Mouse (Mus musculus): ENCODE data around the gene Tfr2. TPM values are rescaled to one million over a fixed set of nuclear protein-coding genes. Genes with fewer than 3 reads are reported as not detected.

The Tfr2 gene
- polyA plus RNA-seq, 3 experiments from 2014 or later: 1.3 to 1.9 TPM; not detected in 1

DNA sequence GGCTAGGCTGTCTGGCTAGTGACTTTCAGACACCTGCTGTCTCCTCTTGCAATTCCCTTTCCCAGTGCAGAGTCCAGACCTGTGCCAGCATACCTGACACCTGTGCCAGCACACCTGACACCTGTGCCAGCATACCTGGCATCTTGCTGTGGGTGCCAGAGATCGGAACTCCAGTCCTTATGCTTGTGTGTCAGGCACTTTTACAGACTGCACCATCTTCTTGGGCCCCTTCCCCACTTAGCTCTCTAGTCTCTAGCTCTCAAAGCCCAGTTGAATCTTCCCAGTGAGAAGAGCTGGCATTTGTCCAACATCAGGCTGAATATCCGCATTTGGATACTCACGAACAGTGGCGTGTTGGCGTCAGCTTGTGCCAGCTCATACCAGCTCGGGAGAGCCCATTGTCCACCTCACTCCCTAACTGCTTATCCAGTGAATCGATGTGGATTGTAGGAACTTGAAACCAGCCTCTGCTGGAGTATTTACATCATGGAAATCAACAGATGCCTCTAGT, 30.3 kb upstream of the Tfr2 start:
- ATAC-seq: no peak

DNA sequence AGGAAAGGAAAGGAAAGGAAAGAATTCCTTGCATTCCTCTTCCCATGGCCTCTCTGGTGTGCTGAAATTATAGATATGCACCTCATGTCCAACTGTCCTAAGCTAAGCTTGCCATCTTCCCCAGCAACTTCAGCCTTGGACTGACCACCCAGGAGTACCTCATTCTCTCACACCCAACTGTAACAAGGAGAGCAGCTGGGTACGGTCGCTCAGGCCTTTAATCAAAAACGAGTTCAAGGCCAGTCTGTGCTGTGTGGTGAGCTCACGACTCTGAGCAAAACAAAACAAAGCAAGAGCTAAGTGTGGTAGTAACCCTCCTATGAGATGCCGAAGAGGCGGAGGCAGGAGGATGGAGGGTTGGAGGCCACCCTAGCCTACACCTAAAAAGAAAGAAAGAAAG, 28.6 kb upstream of the Tfr2 start:
- ATAC-seq: no peak

DNA sequence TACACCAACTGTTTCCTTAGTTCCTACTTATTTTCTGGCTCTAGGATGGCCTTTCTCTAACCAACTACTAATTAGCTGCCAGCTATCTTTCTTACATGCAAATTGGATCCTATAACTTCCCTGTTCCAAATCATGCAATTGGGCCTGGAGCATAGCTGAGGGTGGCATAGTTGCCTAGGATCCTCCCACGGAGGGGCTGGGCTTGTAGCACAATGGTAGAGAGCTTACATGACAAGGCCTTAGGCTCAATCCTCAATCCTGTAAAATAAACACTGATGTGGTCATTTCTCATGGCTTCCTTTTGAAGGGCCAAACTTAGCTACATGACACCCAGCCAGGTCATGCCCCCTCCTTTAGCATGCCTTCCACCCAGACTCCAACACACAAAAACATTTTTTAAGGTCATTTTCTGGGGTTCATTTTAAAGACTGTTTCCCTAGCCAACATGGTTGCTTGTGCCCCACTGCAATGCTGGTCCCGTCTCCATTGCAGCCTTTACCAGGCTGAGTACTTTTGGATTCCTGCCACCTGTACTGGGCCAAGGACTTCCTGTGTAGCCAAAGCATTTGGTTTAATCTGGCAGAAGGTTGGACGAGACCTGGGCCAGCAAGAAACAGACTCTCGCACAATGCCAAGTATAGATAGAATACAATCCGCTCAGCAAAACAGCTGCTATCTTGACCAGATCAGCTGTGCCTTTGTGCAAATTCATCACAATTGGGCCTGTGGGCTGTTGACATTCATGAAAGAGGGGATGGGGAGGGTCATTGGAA, 27.7 kb upstream of the Tfr2 start:
- ATAC-seq: no peak

DNA sequence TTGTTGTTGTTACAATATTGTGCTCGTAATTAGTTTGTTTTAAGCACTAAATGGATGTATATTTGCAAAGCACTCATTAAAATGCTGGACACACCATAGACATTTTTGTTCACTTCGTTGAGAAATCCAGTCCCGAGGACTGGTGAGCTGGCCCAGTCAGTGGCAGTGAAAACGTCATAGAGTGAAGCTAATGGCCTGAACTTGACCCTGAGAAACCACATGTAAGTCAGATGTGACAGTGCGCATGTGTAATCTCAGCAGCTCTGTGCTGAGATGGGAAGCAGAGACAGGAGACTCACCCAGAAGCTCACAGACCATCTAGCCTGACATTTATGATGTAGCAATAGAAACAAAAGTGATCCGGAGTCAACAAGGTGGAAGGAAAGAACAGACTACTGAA, 24.7 kb upstream of the Tfr2 start:
- ATAC-seq: no peak

DNA sequence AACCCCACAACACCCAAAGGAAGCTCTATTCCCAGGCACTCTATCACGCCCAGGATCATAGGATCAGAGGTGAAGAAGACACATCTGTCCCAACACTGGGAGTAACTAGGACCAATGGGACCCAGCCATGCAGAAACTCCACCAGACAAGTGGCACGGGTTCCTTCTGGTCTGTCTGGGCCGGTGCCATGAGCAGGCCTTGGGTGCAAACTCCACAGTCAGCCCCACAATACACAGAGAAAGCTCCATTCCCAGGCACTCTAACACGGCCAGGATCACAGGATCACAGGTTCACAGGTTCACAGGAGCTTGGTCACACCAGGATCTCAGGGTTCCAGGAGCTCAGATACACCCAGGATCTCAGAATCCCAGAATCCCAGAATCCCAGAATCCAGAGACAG, 24.0 kb upstream of the Tfr2 start:
- ATAC-seq: no peak

DNA sequence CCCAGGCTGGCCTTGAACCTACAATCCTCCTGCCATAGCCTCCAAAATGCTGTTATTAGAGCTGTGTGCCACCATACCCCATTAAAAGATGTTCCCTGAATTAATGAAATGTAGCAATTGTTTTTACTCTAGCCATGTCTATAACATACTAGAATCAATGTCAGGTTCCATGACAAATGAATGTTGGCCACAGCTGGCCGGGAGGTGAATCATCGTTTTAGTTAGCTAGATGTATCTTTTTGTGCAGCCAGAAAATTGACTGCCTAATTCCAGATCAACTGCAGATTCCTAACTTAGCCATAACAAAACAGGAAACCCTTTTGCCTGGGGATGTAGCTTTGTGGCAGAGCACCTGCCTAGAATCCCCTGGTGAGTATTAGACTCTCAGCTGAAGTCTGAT, 19.8 kb upstream of the Tfr2 start:
- no peak for ATAC-seq

DNA sequence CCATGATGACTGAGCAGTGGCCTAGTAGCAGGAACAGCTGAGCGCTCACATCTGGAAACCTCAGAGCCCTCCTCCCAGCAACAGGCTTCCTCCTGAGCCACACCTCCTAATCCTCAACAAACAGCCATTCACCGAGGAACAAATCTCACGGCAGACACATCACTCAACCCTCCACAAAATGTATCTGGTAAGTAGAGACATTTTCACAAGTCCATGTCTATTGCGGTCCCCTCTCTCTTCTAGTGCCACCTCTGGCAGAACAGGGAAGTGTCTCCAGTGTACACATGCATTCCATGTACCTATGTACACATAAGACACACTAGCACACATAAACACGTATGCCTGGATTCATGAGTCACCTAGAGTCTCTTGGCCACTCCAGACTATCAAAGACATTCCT, 18.5 kb upstream of the Tfr2 start:
- no peak for ATAC-seq

DNA sequence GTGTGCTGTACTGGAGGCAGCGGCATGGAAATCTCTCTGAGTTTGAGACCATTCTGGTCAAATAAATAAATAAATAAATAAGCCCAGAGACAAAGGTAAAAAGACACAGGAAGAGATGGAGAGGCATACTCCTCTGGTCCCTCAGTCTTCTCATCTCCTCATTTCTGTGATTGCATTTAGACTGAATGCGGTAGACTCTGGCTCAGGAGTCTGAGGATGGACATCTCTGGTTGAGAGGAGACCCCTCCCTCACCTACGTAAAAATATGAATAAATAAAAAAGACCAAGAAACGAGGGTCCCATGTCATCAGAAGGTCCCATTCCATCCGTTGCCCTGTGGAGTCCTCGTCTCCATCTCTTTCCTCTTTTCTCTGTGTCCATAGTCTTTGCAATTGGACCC, 16.6 kb upstream of the Tfr2 start:
- ATAC-seq: no peak

DNA sequence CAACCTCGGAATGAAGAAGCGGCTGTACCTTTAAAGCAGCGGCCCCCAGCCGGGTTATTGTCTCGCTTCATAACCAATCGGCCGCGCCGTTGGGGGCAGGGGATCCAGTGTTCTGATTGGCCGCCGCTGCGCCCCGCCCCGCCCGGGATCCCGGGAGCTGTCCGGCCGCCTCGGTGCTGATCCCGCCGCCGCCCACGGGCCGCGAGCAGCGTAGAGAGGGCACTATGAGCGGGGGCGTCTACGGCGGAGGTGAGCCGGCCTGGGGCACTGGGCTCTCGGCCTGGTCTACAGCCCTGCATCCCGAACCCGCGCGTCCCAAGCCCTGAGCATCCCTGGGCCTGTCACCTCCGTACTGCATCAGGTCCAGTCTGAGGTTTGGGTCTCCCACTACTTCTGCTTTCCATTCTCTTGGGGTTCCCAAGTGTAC, 16.2 kb upstream of the Tfr2 start, which contains the start of gene Actl6b:
Actl6b (plus strand) TSS at position 107 of the 427 bp plus-strand sequence.
- ATAC-seq: no peak

DNA sequence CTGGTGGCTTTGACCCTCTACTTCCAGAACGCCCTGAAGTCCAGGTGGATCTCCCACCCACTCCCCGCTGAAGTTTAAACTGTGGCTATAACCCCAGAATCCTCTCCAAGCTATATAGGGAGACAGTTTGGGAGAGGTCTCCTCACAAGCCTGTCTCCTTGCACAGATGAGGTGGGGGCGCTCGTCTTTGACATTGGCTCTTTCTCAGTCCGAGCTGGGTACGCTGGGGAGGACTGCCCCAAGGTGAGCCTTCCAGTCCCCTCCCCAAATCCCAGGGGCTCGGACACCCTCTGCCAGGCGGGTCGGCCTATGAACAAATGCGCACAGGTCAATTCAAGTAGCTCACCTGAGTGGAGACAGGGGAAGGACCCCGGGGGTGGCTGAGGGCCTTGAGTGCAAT, 15.7 kb upstream of the Tfr2 start:
- no peak for ATAC-seq

DNA sequence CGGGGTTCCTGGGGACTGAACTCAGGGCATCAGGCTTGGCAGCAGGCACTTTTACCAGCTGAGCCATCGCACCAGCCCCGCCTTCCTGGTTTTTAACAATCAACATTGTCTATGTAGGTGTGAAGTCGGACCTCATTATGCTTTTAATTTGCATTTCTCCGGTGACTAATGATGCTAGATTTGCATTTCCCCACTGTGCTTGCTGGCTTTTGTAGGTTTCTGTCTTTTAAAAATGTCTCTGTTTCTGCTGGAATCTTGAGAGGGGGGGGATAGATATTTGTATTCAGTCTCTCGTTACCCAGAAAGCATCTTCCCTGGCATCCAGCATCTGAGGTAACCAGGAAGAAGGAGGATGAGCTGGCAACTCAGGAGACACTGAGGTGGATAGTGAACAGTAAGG, 8.1 kb upstream of the Tfr2 start:
- ATAC-seq: no peak

DNA sequence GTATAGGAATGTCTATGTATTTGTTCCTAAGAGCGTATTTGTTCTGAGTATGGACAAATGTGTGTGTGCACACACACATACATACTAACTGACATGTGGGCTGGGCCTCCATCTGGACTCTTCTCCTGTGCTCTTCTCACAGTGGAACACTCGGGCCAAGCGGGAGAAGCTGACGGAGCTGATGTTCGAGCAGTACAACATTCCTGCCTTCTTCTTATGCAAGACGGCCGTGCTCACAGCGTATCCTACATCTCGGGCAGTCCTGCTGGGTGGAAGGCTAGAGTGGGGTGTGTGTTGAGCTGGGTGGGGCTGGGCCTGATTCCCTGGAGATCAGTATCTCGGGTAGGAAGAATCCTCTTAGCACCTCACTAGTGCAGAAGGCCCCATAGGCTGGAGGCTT, 6.7 kb upstream of the Tfr2 start:
- no peak for ATAC-seq

DNA sequence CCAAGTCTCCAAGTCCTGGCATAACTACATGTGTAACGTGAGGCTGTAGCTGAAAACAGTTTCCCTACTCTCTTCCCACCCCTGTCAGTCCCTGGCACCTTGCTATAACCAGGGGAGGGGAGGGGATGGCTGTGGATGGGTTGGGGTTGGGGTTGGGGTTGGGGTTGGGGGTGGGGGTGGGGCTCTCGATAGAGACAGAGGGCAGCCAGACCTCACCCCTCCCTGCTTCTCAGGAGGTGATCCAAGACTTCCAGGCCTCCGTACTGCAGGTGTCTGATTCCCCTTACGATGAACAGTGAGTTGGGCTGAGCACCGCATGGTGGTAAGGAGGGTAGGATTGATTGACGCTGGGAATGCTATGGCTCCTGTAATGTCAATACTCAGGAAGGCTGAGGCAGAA, 3.9 kb upstream of the Tfr2 start:
- ATAC-seq: no peak

DNA sequence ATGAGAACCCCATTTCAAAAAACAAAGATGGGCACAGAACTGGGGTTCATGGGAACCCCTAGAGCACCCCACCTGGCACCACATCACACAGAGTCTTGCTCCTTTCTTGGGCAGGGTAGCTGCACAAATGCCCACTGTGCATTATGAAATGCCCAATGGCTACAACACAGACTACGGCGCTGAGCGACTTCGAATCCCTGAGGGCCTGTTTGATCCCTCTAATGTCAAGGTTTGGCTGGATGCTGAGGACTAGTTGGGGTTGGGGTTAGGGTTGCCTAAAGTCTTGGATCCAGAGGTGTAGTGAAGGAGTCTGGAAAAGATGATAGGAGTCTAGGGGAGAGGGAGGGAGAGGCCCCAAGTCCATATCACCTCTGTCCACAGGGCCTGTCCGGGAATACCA, 3.2 kb upstream of the Tfr2 start:
- no peak for ATAC-seq

DNA sequence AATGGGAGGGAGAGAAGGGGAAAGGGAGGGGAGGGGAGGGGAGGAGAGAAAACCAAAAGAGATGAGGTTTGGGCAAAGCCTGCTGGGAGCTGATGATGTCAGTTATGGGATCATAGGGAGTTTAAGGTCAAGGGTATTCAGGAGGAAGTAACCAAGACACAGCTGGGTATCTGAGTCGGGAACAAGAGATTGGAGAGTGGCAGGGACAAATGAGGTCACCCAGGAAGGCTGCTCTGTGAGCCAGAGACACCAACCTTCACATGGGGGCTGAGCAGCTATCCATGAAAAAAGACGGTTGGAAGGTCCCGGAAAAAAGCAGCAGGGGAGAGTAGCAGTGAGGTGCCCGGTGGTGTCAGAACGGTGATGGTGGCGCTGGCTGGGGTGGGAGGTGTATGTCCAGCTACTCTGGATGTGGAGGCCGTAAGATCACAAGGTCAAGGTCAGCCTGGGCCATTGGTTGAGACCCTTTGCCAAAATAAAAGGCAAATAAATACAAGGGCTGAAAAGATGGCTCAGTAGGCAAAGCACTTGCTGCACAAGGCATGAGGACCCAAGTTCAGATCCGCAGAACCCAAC, 1.3 kb upstream of the Tfr2 start:
- ATAC-seq: no peak

DNA sequence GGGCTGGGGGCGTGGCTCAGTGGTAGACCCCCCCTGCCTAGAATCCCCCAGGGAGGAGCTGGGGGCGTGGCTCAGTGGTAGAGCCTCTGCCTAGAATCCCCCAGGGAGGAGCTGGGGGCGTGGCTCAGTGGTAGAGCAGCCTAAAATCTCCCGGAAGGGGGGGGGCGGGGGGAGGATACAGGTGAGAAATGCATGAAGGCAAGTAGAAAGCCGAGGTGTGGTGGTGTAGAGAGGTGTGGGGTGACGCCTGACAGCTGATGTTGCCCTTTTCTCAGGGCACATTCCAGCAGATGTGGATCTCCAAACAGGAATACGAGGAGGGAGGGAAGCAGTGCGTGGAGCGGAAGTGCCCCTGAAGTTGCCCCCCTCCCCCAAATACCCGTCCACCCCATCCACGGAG, 609 bp upstream of the Tfr2 start:
- no peak for ATAC-seq

DNA sequence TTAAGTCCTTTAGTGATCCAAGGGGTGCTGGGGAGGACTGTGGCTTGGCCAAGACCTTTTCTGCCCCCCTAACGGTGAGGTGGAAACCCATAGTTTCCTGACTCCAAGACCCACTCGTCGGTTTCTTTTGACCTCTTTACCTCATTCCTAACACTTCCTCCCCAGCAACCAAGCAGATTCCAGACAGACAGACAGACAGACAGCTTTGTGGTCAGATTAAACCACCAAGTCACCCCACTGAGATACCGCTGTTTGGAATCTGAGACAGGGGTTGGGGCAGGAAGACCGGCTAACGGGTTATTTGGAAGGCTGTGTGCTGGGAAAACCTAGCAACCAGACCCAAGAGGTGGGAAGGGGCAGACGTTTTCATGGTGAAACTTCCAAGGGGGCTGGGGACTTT, 541 bp downstream of the Tfr2 start:
- no peak for ATAC-seq

DNA sequence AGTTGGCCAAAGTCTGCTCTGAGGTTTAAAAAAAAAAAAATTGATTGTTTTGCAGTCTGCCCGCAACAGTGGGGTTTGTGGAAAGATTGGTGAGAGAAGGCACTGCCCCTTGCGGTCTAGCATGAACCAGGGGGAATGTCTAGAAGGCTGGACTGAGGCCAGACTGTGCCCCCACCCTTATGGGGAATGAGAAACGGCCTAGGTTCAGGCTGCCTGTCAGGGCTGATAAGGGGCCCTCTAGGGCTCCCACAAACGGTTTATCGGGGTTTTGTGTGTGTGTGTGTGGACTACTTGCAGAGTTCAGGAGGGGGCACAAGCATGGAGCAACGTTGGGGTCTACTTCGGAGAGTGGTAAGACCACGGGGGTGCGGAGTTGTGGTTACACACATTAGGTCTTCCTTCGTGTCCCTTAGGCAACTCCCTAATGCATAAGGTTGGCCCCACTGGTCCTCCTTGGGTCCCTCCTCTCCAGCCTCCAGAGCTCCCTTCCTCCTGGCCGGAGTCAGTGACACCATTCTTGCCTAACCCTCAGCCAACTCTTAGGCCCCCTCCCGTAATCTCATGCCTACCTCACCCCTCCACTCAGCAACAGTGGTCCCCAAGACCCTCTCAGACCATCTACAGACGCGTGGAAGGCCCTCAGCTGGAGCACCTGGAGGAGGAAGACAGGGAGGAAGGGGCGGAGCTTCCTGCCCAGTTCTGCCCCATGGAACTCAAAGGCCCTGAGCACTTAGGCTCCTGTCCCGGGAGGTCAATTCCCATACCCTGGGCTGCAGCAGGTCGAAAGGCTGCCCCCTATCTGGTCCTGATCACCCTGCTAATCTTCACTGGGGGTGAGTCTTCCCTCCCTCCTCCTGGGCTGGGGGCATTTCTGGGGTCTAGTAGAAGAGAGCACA, 1.3 kb downstream of the Tfr2 start:
- no peak for ATAC-seq

DNA sequence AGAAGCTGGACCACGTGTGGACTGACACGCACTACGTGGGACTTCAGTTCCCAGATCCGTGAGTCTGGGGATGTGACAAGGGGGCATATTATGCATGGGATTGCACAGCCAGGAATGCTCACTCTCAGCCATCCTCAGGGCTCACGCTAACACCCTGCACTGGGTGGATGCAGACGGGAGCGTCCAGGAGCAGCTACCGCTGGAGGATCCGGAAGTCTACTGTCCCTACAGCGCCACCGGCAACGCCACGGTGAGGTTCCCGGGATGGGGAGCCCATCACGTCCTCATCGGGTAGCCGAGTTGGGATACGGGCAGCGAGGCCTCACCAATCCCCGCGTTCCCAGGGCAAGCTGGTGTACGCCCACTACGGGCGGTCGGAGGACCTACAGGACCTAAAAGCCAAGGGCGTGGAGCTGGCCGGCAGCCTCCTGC, 4.8 kb downstream of the Tfr2 start:
- ATAC-seq: no peak

DNA sequence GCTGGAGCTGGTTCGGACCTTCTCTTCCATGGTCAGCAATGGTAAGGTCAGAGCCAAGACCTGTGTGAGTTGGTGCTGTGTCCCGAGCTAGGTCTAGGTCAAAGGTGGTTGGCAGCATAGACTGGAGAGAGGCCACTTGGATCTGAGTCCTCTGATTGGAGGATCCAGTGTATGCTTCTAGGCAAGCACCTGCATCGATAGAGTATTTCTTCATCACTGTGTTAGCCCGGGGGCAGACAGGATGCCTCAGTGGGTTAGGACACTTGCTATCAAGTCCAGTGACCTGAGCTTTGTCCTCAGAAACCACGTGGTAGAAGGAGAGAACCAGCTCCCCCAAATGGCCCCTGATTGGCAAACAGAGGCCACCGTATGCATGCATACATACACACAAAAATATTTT, 10.6 kb downstream of the Tfr2 start:
- no peak for ATAC-seq

DNA sequence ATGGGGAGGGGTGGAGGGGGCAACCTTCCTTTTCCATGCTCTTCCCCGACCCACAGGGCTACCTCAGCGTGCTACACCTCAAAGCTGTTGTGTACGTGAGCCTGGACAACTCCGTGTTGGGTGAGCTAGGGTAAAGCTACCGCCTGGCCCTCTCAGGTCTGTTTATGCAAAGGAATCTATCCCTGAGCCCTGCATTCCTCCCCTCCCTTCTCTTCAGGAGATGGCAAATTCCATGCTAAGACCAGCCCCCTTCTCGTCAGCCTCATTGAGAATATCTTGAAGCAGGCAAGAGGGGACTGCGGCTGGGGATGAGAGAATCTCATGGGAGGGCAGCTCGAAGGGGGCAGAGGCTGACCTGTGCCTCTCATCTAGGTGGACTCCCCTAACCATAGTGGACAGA, 13.1 kb downstream of the Tfr2 start:
- no peak for ATAC-seq

DNA sequence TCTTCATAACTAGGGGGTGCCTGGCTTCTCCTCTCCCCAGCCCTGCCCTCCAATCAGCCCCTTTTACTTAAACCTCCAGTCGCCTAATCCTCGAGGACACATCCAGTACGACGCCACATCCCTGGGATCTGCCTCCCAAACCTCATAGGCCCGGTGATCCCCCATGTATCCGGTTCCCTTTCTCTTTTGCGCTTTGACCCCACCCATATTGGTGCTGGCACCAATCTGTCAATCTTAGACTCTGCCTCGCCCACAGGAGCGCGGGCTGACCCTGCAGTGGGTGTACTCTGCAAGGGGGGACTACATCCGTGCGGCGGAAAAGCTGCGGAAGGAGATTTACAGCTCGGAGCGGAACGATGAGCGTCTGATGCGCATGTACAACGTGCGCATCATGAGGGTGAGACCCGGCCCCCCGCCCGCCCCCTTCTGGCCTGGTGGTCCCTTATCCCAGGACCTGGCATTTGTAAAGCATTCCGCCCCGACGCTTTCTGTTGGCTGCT, 14.1 kb downstream of the Tfr2 start:
- no peak for ATAC-seq

DNA sequence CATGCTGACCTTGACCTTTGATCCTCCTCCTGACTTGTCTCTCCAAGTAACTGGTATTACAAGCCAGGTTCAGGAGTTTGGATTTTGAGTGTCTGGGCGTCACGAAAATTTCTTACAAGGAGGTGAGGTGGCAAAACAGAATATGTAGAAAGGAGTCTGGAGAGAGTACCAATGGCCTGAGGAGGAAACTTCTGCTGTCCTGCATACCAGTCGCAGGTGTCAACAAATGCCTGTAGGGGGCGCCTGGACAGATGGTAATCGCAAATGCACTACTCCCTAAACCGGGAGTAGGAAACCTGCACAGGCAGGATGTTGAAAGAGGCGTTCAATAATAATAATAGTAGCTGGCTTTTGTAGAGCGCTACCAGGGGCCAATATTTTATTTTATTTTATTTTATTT, 15.3 kb downstream of the Tfr2 start:
- ATAC-seq: no peak

Data from inflammation-experienced regulatory T-cells, adult 6 months (primary cell).